Mouse (Mus musculus) layer of hippocampus, adult 11-12 months (tissue): ENCODE data around the gene Nutf2.
A peak's percentile ranks its signal among the peaks of the same experiment; 100 is the strongest.

Experiments used
- DNase-seq: peaks from one replicate; pipeline ENCODE4 v3.0.0; 2022; ENCODE audit warnings: low spot score

Gene Nutf2

GRCm38 (mm10) chr8:105855248-105856167 lies 4.9 kb upstream of the Nutf2 start:
- peak; percentile 46 for DNase-seq

- no peak for DNase-seq
Observed at GRCm38 (mm10) chr8:105856168-105856835, 4.1 kb upstream of the Nutf2 start.

- no peak for DNase-seq
Observed at GRCm38 (mm10) chr8:105858495-105858894, 1.9 kb upstream of the Nutf2 start.

GRCm38 (mm10) chr8:105859314-105859713 lies 1.1 kb upstream of the Nutf2 start:
- no peak for DNase-seq

- no peak for DNase-seq
Observed at GRCm38 (mm10) chr8:105861951-105862350, 1.6 kb downstream of the Nutf2 start.

- no peak for DNase-seq
Observed at GRCm38 (mm10) chr8:105866364-105867029, 6.1 kb downstream of the Nutf2 start.

- no peak for DNase-seq
Observed at GRCm38 (mm10) chr8:105874301-105874700, 13.9 kb downstream of the Nutf2 start.

- peak; percentile 83 for DNase-seq
Observed at GRCm38 (mm10) chr8:105880754-105881520, 20.6 kb downstream of the Nutf2 start, which contains the start of gene Edc4. Gene Edc4 (plus strand): TSS chr8:105880881.

GRCm38 (mm10) chr8:105889756-105890465 lies 29.5 kb downstream of the Nutf2 start:
- no peak for DNase-seq

GRCm38 (mm10) chr8:105890870-105891269 lies 30.5 kb downstream of the Nutf2 start:
- peak; percentile 81 for DNase-seq

- DNase-seq, result no peak
Observed at GRCm38 (mm10) chr8:105892432-105892831, 32.1 kb downstream of the Nutf2 start.

GRCm38 (mm10) chr8:105893339-105893738 lies 33.0 kb downstream of the Nutf2 start, which contains the start of gene Nrn1l:
Gene Nrn1l (plus strand): TSS chr8:105893567.
- DNase-seq, result peak; percentile 84

GRCm38 (mm10) chr8:105897801-105898480 lies 37.6 kb downstream of the Nutf2 start:
- no peak for DNase-seq

- DNase-seq, result peak; percentile 91
Observed at GRCm38 (mm10) chr8:105900180-105900940, 40.0 kb downstream of the Nutf2 start, which contains the start of gene Pskh1. Gene Pskh1 (plus strand): TSS chr8:105900441.

- no peak for DNase-seq
Observed at GRCm38 (mm10) chr8:105900941-105901616, 40.7 kb downstream of the Nutf2 start.

- DNase-seq, result no peak
Observed at GRCm38 (mm10) chr8:105919390-105919789, 59.0 kb downstream of the Nutf2 start.

- DNase-seq, result no peak
Observed at GRCm38 (mm10) chr8:105925123-105925522, 64.7 kb downstream of the Nutf2 start.
